In the genomic region with DNA sequence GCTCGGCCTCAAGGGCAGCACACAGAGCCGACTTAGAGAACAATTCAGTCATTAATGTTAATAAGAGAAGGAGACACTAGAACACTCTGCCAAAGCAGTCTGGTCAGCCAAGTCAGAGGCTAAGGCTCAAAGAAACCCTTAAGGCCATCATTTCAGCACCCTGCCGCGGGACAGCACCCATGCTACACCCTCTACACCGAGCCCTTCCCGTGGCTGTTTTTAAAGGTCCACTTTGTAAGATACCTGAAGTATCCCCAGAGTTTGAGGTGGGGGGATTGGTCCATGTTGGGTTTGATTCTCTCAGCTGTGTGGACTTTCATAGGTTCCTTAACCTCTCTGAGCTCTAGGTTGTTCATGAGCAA, we compare ENCODE assay signal across 9 mouse cellular contexts. TPM values are rescaled to one million over a fixed set of nuclear protein-coding genes. Genes with fewer than 3 reads are reported as not detected.
DNase-seq lines count a peak whose midpoint lies in the region; ATAC-seq and TF ChIP-seq lines count a peak whose summit lies in the region.
"Had no signal": no experiment of that assay in that cellular context is flagged by ENCODE, and none has a peak within 500 bp of the region (broad histone marks: within the 10 kb centered on the region; RNA-seq: fewer than 3 reads in every experiment).

No protein-coding gene starts in this region.

- no peaks in the 10 kb centered on the region for H3K9me3 ChIP-seq in heart, embryonic 10.5 days
- no peaks in the 10 kb centered on the region for H3K9me3 ChIP-seq in MEL (replicated peaks; ENCODE audit: insufficient read depth, low read length)
- H3K9me3 ChIP-seq in forebrain, embryonic 14.5 days (replicated peaks; ENCODE audit: control insufficient read depth, low read length): no peaks in the 10 kb centered on the region
- H3K9me3 ChIP-seq in liver, embryonic 13.5 days (replicated peaks): no peaks in the 10 kb centered on the region

- H3K27ac ChIP-seq in heart, embryonic 10.5 days: no peak overlapping the region
- no peak overlapping the region for H3K27ac ChIP-seq in MEL (ENCODE audit: control insufficient read depth, low read depth, low read length)
- H3K27ac ChIP-seq in forebrain, embryonic 14.5 days (ENCODE audit: low read depth, low read length): no peak overlapping the region
- H3K27ac ChIP-seq in liver, embryonic 13.5 days: no peak overlapping the region

- no peak for TF ChIP-seq POLR2A in MEL (IDR thresholded peaks at IDR 0.05; ENCODE audit: control insufficient read depth in 1 of 2, insufficient read depth in 1 of 2, low read depth in 1 of 2, low read length in 2 of 2, poor library complexity in 1 of 2)

- DNase-seq in heart, postnatal 14 days: peak; percentile 64 to 71
- DNase-seq in heart, embryonic 10.5 days (ENCODE audit: low spot score): no peak
- peak; percentile 65 for DNase-seq in MEL (ENCODE audit: low read depth, low spot score)
- DNase-seq in forebrain, embryonic 14.5 days (ENCODE audit: low spot score): no peak
- DNase-seq in liver, embryonic 13.5 days: peak; percentile 18
- peak; percentile 48 for DNase-seq in testis, postnatal 14 days (ENCODE audit: low spot score)
- no peak for DNase-seq in frontal cortex, postnatal 10 days (ENCODE audit: low spot score in 2 of 2)
- DNase-seq in cerebellum, adult 18-20 months: no peak

- no peaks in the 10 kb centered on the region for H3K36me3 ChIP-seq in heart, embryonic 10.5 days
- H3K36me3 ChIP-seq in MEL (ENCODE audit: control insufficient read depth in 1 of 2, insufficient read depth in 2 of 2, low read length in 2 of 2): no peaks in the 10 kb centered on the region
- no peaks in the 10 kb centered on the region for H3K36me3 ChIP-seq in forebrain, embryonic 14.5 days (ENCODE audit: control insufficient read depth, insufficient read depth, low read length)
- no peaks in the 10 kb centered on the region for H3K36me3 ChIP-seq in liver, embryonic 13.5 days

- H3K4me1 ChIP-seq in heart, embryonic 10.5 days: peaks cover 11% of the 10 kb centered on the region; the same call in 1 of the 2 replicates
- H3K4me1 ChIP-seq in MEL (ENCODE audit: control insufficient read depth in 1 of 2, insufficient read depth in 2 of 2, low read length in 2 of 2): no peaks in the 10 kb centered on the region
- H3K4me1 ChIP-seq in forebrain, embryonic 14.5 days (ENCODE audit: control insufficient read depth, insufficient read depth, low read length): peaks cover 13% of the 10 kb centered on the region
- H3K4me1 ChIP-seq in liver, embryonic 13.5 days (replicated peaks): no peaks in the 10 kb centered on the region

- no peak for TF ChIP-seq RAD21 in MEL (IDR thresholded peaks at IDR 0.05; ENCODE audit: low read depth, low read length)

- peak overlapping the region; percentile 44 for H3K4me2 ChIP-seq in forebrain, embryonic 14.5 days (ENCODE audit: low read length)
- H3K4me2 ChIP-seq in liver, embryonic 13.5 days: no peak overlapping the region

- no peak overlapping the region for H3K4me3 ChIP-seq in heart, embryonic 10.5 days
- H3K4me3 ChIP-seq in MEL (ENCODE audit: control insufficient read depth in 1 of 2, insufficient read depth in 1 of 2, low read depth in 2 of 2, low read length in 2 of 2): no peak overlapping the region
- H3K4me3 ChIP-seq in forebrain, embryonic 14.5 days (ENCODE audit: low read depth, low read length): no peak overlapping the region
- no peak overlapping the region for H3K4me3 ChIP-seq in liver, embryonic 13.5 days (replicated peaks)

- no peak for TF ChIP-seq CTCF in MEL (IDR thresholded peaks at IDR 0.05 in 2 of 3, conservative IDR thresholded peaks at IDR 0.05 in 1 of 3; ENCODE audit: control insufficient read depth in 1 of 3, insufficient read depth in 1 of 3, low read depth in 2 of 3, low read length in 3 of 3, poor library complexity in 1 of 3, severe bottlenecking in 1 of 3)

- intact Hi-C loops in heart, postnatal 14 days (cut with DNase I): loop anchor here (5.0 kb wide), 1 partner anchor 68 kb away; no protein-coding TSS in a partner anchor

- ATAC-seq in forebrain, embryonic 14.5 days: no peak
- ATAC-seq in liver, embryonic 13.5 days (ENCODE audit: low read depth): no peak

- WGBS in heart, embryonic 10.5 days: 5% methylated on average over 6 of the region's 6 CpGs
- WGBS in forebrain, embryonic 14.5 days: 5% methylated on average over 6 of the region's 6 CpGs
- WGBS in liver, embryonic 13.5 days (ENCODE audit: insufficient replicate concordance): 10% methylated on average over 6 of the region's 6 CpGs

- no peak overlapping the region for H3K9ac ChIP-seq in MEL (ENCODE audit: control insufficient read depth, low read depth, low read length, poor library complexity, severe bottlenecking)
- H3K9ac ChIP-seq in forebrain, embryonic 14.5 days (ENCODE audit: low read length): peak overlapping the region; percentile 32
- H3K9ac ChIP-seq in liver, embryonic 13.5 days: no peak overlapping the region

- no peak for TF ChIP-seq EP300 in MEL (IDR thresholded peaks at IDR 0.05; ENCODE audit: low read depth in 1 of 2, low read length in 2 of 2)

- no peaks in the 10 kb centered on the region for H3K79me2 ChIP-seq in MEL (ENCODE audit: control insufficient read depth, insufficient read depth, low read length, poor library complexity)

- H3K27me3 ChIP-seq in heart, embryonic 10.5 days (ENCODE audit: insufficient read depth, poor library complexity, severe bottlenecking): peaks cover 97% of the 10 kb centered on the region
- H3K27me3 ChIP-seq in MEL (ENCODE audit: control insufficient read depth in 1 of 2, insufficient read depth in 2 of 2, low read length in 2 of 2): no peaks in the 10 kb centered on the region; a peak in 1 of 4 replicates
- peaks cover 45% of the 10 kb centered on the region for H3K27me3 ChIP-seq in forebrain, embryonic 14.5 days (replicated peaks; ENCODE audit: control insufficient read depth, insufficient read depth, low read length)
- peaks cover 97% of the 10 kb centered on the region for H3K27me3 ChIP-seq in liver, embryonic 13.5 days

TF ChIP-seq in MEL, 35 proteins besides CTCF, POLR2A, EP300 and RAD21:
- TF ChIP-seq USF2 (IDR thresholded peaks at IDR 0.05; ENCODE audit: borderline replicate concordance in 1 of 2, insufficient read depth in 1 of 2, low read depth in 1 of 2, low read length in 2 of 2) (no peak), KAT2A (conservative IDR thresholded peaks at IDR 0.05; ENCODE audit: low read depth, low read length) (no peak), MXI1 (IDR thresholded peaks at IDR 0.05; ENCODE audit: low read depth, low read length) (peak; percentile 46; the same call in 1 of the 2 replicates), POLR2AphosphoS2 (IDR thresholded peaks at IDR 0.05; ENCODE audit: low read length) (no peak), GABPA (IDR thresholded peaks at IDR 0.05; ENCODE audit: low read depth, low read length) (no peak), MAX (IDR thresholded peaks at IDR 0.05; ENCODE audit: low read length) (0 out of 2 replicates have a peak, but pooled peaks have one; percentile 21), POLR2AphosphoS5 (IDR thresholded peaks at IDR 0.05; ENCODE audit: borderline replicate concordance, low read depth, low read length) (no peak), TAL1 (IDR thresholded peaks at IDR 0.05; ENCODE audit: low read length) (no peak), SIN3A (IDR thresholded peaks at IDR 0.05; ENCODE audit: low read length) (peak; percentile 67; the same call in 1 of the 2 replicates), TCF12 (IDR thresholded peaks at IDR 0.05; ENCODE audit: low read depth, low read length) (no peak), GATA1 (IDR thresholded peaks at IDR 0.05; ENCODE audit: low read depth, low read length) (no peak), HCFC1 (IDR thresholded peaks at IDR 0.05; ENCODE audit: low read depth, low read length) (0 out of 2 replicates have a peak, but pooled peaks have one; percentile 26)

RNA-seq across cellular contexts. Expression of gene Zdhhc22, which starts 6.1 kb away (rescaled TPM):
- not detected for total RNA-seq in heart, postnatal 14 days (2021)
- not detected in 2 replicates for polyA plus RNA-seq in heart, embryonic 10.5 days (2016; fragmentation: Nextera tagmentation; extraction: Ambion mirVana)
- not detected in 2 replicates for total RNA-seq in MEL (2012; rRNA removed)
- polyA plus RNA-seq in MEL (2012; ENCODE audit: insufficient read depth in 1 of 2, insufficient read length in 2 of 2, low read depth in 1 of 2, low replicate concordance in 2 of 2, missing spikeins in 1 of 2): under 1 TPM in 1 of 2 experiments, not detected in 1; 0.10 TPM
- polyA plus RNA-seq in forebrain, embryonic 14.5 days (2014; fragmentation: Nextera tagmentation; extraction: Ambion mirVana): 4.3 and 5.5 TPM in 2 replicates
- 0.03 TPM in 1 of 2 replicates, not detected in the other for polyA plus RNA-seq in liver, embryonic 13.5 days (2015; fragmentation: Nextera tagmentation; extraction: Ambion mirVana)

RNA-seq across cellular contexts. Expression of gene Tmem63c, which starts 37.0 kb away (rescaled TPM):
- under 1 TPM in 1 of 2 experiments, not detected in 1; 0.07 TPM for total RNA-seq in heart, postnatal 14 days (2021)
- 0.10 TPM in 1 of 2 replicates, not detected in the other for polyA plus RNA-seq in heart, embryonic 10.5 days (2016; fragmentation: Nextera tagmentation; extraction: Ambion mirVana)
- total RNA-seq in MEL (2012; rRNA removed): 0.04 TPM in 1 of 2 replicates, not detected in the other
- not detected for polyA plus RNA-seq in MEL (2012; ENCODE audit: insufficient read depth in 1 of 2, insufficient read length in 2 of 2, low read depth in 1 of 2, low replicate concordance in 2 of 2, missing spikeins in 1 of 2)
- 5.9 and 8.9 TPM in 2 replicates for polyA plus RNA-seq in forebrain, embryonic 14.5 days (2014; fragmentation: Nextera tagmentation; extraction: Ambion mirVana)
- not detected in 2 replicates for polyA plus RNA-seq in liver, embryonic 13.5 days (2015; fragmentation: Nextera tagmentation; extraction: Ambion mirVana)
- polyA plus RNA-seq: heart, embryonic 16.5 days had no signal

RNA-seq across cellular contexts. Expression of gene Cipc, which starts 37.3 kb away (rescaled TPM):
- total RNA-seq in heart, postnatal 14 days (2021): 10 to 100 TPM; 44.2 to 45.6 TPM
- polyA plus RNA-seq in heart, embryonic 10.5 days (2016; fragmentation: Nextera tagmentation; extraction: Ambion mirVana): 26.7 and 33.8 TPM in 2 replicates
- total RNA-seq in MEL (2012; rRNA removed): 22.5 and 24.8 TPM in 2 replicates
- 10 to 100 TPM; 27.5 to 98.1 TPM for polyA plus RNA-seq in MEL (2012; ENCODE audit: insufficient read depth in 1 of 2, insufficient read length in 2 of 2, low read depth in 1 of 2, low replicate concordance in 2 of 2, missing spikeins in 1 of 2)
- 47.5 and 57.0 TPM in 2 replicates for polyA plus RNA-seq in forebrain, embryonic 14.5 days (2014; fragmentation: Nextera tagmentation; extraction: Ambion mirVana)
- polyA plus RNA-seq in liver, embryonic 13.5 days (2015; fragmentation: Nextera tagmentation; extraction: Ambion mirVana): 11.6 and 13.6 TPM in 2 replicates

Comparison
In these comparisons a context has a peak if more than half of its experiments do, and no peak if none do; other contexts are left out.
1. DNase-seq: peak in heart, postnatal 14 days (2 of 2), MEL (single experiment), liver, embryonic 13.5 days (single experiment) and testis, postnatal 14 days (single experiment); none in heart, embryonic 10.5 days (single experiment), forebrain, embryonic 14.5 days (single experiment), frontal cortex, postnatal 10 days (0 of 2) and cerebellum, adult 18-20 months (0 of 2).